Mouse (Mus musculus): ENCODE data around the gene Mmp19. TPM values are rescaled to one million over a fixed set of nuclear protein-coding genes. Genes with fewer than 3 reads are reported as not detected.

The Mmp19 gene
- polyA plus RNA-seq, 1 experiment from 2014 or later, result 13.5 TPM

- peaks cover 26% of the 10 kb centered on the region for H3K4me1 ChIP-seq (ENCODE audit: insufficient read depth)
- no peak overlapping the region for H3K4me3 ChIP-seq (ENCODE audit: low read depth, low read length)
- H3K36me3 ChIP-seq (replicated peaks; ENCODE audit: insufficient read depth, low read length), result peaks cover 8% of the 10 kb centered on the region
- ATAC-seq (no peak), DNase-seq (no peak)
- TF ChIP-seq CTCF (IDR thresholded peaks at IDR 0.05; ENCODE audit: low read depth), result no peak
- no peak for TF ChIP-seq EP300 (IDR thresholded peaks at IDR 0.05; ENCODE audit: low read depth)
- no peaks in the 10 kb centered on the region for H3K27me3 ChIP-seq (ENCODE audit: insufficient read depth, low read length)
- 91% methylated on average over 9 of the region's 9 CpGs for WGBS (ENCODE audit: insufficient replicate concordance)
- no peak overlapping the region for H3K27ac ChIP-seq (ENCODE audit: low read depth)
- no peak overlapping the region for H3K4me2 ChIP-seq (ENCODE audit: low read depth, low read length)
- no peaks in the 10 kb centered on the region for H3K9me3 ChIP-seq (ENCODE audit: low read length)
- no peak overlapping the region for H3K9ac ChIP-seq (replicated peaks)
These were observed 33.1 kb downstream of the Mmp19 start for GRCm38 (mm10) chr10:128823821-128824220.

GRCm38 (mm10) chr10:128837400-128837799, 46.7 kb downstream of the Mmp19 start:
- H3K9me3 ChIP-seq (ENCODE audit: low read length), result no peaks in the 10 kb centered on the region; the same call in 1 of the 2 replicates
- H3K27me3 ChIP-seq (ENCODE audit: insufficient read depth, low read length), result no peaks in the 10 kb centered on the region
- H3K27ac ChIP-seq (ENCODE audit: low read depth), result no peak overlapping the region
- ATAC-seq, result no peak
- H3K9ac ChIP-seq (replicated peaks), result no peak overlapping the region
- no peaks in the 10 kb centered on the region for H3K4me1 ChIP-seq (ENCODE audit: insufficient read depth)
- 0 out of 2 replicates have a peak, but pooled peaks have one; percentile 16 for TF ChIP-seq CTCF (IDR thresholded peaks at IDR 0.05; ENCODE audit: low read depth)
- TF ChIP-seq EP300 (IDR thresholded peaks at IDR 0.05; ENCODE audit: low read depth), result no peak
- H3K36me3 ChIP-seq (replicated peaks; ENCODE audit: insufficient read depth, low read length), result peaks cover 51% of the 10 kb centered on the region
- no peak overlapping the region for H3K4me2 ChIP-seq (ENCODE audit: low read depth, low read length)
- no peak overlapping the region for H3K4me3 ChIP-seq (ENCODE audit: low read depth, low read length)
- DNase-seq, result no peak

GRCm38 (mm10) chr10:128839434-128839833, 48.7 kb downstream of the Mmp19 start:
- ATAC-seq (no peak; the same call in 1 of the 2 replicates), DNase-seq (no peak)
- Histone ChIP-seq H3K4me1 (ENCODE audit: insufficient read depth) (no peaks in the 10 kb centered on the region), H3K36me3 (replicated peaks; ENCODE audit: insufficient read depth, low read length) (peaks cover 54% of the 10 kb centered on the region), H3K9ac (replicated peaks) (no peak overlapping the region), H3K27ac (ENCODE audit: low read depth) (no peak overlapping the region), H3K4me3 (ENCODE audit: low read depth, low read length) (no peak overlapping the region), H3K4me2 (ENCODE audit: low read depth, low read length) (no peak overlapping the region), H3K9me3 (ENCODE audit: low read length) (no peaks in the 10 kb centered on the region), H3K27me3 (ENCODE audit: insufficient read depth, low read length) (no peaks in the 10 kb centered on the region)
- TF ChIP-seq CTCF (IDR thresholded peaks at IDR 0.05; ENCODE audit: low read depth) (no peak), EP300 (IDR thresholded peaks at IDR 0.05; ENCODE audit: low read depth) (peak; percentile 50; the same call in 1 of the 2 replicates)

GRCm38 (mm10) chr10:128840612-128841011, 49.9 kb downstream of the Mmp19 start:
- no peaks in the 10 kb centered on the region for H3K9me3 ChIP-seq (ENCODE audit: low read length)
- H3K9ac ChIP-seq (replicated peaks), result no peak overlapping the region
- H3K4me1 ChIP-seq (ENCODE audit: insufficient read depth), result no peaks in the 10 kb centered on the region
- TF ChIP-seq CTCF (IDR thresholded peaks at IDR 0.05; ENCODE audit: low read depth) (no peak), EP300 (IDR thresholded peaks at IDR 0.05; ENCODE audit: low read depth) (peak; percentile 75)
- no peak overlapping the region for H3K27ac ChIP-seq (ENCODE audit: low read depth)
- DNase-seq (no peak), ATAC-seq (0 out of 2 replicates have a peak, but pooled peaks have one; percentile 23)
- no peak overlapping the region for H3K4me2 ChIP-seq (ENCODE audit: low read depth, low read length)
- no peaks in the 10 kb centered on the region for H3K27me3 ChIP-seq (ENCODE audit: insufficient read depth, low read length)
- peaks cover 53% of the 10 kb centered on the region for H3K36me3 ChIP-seq (replicated peaks; ENCODE audit: insufficient read depth, low read length)
- no peak overlapping the region for H3K4me3 ChIP-seq (ENCODE audit: low read depth, low read length)

- Histone ChIP-seq H3K4me3 (ENCODE audit: low read depth, low read length) (no peak overlapping the region), H3K9ac (replicated peaks) (no peak overlapping the region), H3K9me3 (ENCODE audit: low read length) (no peaks in the 10 kb centered on the region), H3K27ac (ENCODE audit: low read depth) (no peak overlapping the region), H3K4me1 (ENCODE audit: insufficient read depth) (no peaks in the 10 kb centered on the region), H3K27me3 (ENCODE audit: insufficient read depth, low read length) (no peaks in the 10 kb centered on the region), H3K4me2 (ENCODE audit: low read depth, low read length) (no peak overlapping the region), H3K36me3 (replicated peaks; ENCODE audit: insufficient read depth, low read length) (peaks cover 58% of the 10 kb centered on the region)
- DNase-seq (no peak), ATAC-seq (no peak)
- no peak for TF ChIP-seq CTCF (IDR thresholded peaks at IDR 0.05; ENCODE audit: low read depth)
- TF ChIP-seq EP300 (IDR thresholded peaks at IDR 0.05; ENCODE audit: low read depth), result no peak
- 93% methylated on average over 5 of the region's 5 CpGs for WGBS (ENCODE audit: insufficient replicate concordance)
These were observed 52.5 kb downstream of the Mmp19 start for GRCm38 (mm10) chr10:128843260-128843659.

GRCm38 (mm10) chr10:128845516-128845915, 54.8 kb downstream of the Mmp19 start:
- H3K9me3 ChIP-seq (ENCODE audit: low read length), result no peaks in the 10 kb centered on the region
- 84% methylated on average over 2 of the region's 2 CpGs for WGBS (ENCODE audit: insufficient replicate concordance)
- no peak overlapping the region for H3K4me2 ChIP-seq (ENCODE audit: low read depth, low read length)
- TF ChIP-seq CTCF (IDR thresholded peaks at IDR 0.05; ENCODE audit: low read depth) (peak; percentile 69), EP300 (IDR thresholded peaks at IDR 0.05; ENCODE audit: low read depth) (no peak)
- H3K9ac ChIP-seq (replicated peaks), result no peak overlapping the region
- no peaks in the 10 kb centered on the region for H3K4me1 ChIP-seq (ENCODE audit: insufficient read depth)
- no peaks in the 10 kb centered on the region for H3K27me3 ChIP-seq (ENCODE audit: insufficient read depth, low read length)
- peaks cover 56% of the 10 kb centered on the region for H3K36me3 ChIP-seq (replicated peaks; ENCODE audit: insufficient read depth, low read length)
- no peak for DNase-seq
- no peak overlapping the region for H3K4me3 ChIP-seq (ENCODE audit: low read depth, low read length)
- ATAC-seq, result no peak
- no peak overlapping the region for H3K27ac ChIP-seq (ENCODE audit: low read depth)

GRCm38 (mm10) chr10:128846664-128847063, 56.0 kb downstream of the Mmp19 start:
- Histone ChIP-seq H3K4me3 (ENCODE audit: low read depth, low read length) (no peak overlapping the region), H3K4me2 (ENCODE audit: low read depth, low read length) (no peak overlapping the region), H3K9me3 (ENCODE audit: low read length) (no peaks in the 10 kb centered on the region), H3K9ac (replicated peaks) (no peak overlapping the region), H3K36me3 (replicated peaks; ENCODE audit: insufficient read depth, low read length) (peaks cover 55% of the 10 kb centered on the region), H3K27ac (ENCODE audit: low read depth) (no peak overlapping the region), H3K27me3 (ENCODE audit: insufficient read depth, low read length) (no peaks in the 10 kb centered on the region), H3K4me1 (ENCODE audit: insufficient read depth) (no peaks in the 10 kb centered on the region)
- DNase-seq (no peak), ATAC-seq (no peak)
- WGBS (ENCODE audit: insufficient replicate concordance), result 77% methylated on average over 4 of the region's 4 CpGs
- no peak for TF ChIP-seq EP300 (IDR thresholded peaks at IDR 0.05; ENCODE audit: low read depth)
- no peak for TF ChIP-seq CTCF (IDR thresholded peaks at IDR 0.05; ENCODE audit: low read depth)
